Mouse (Mus musculus) left cerebral cortex, adult 2 months (tissue): ENCODE results near the gene Cnnm1. TPM values are rescaled to one million over a fixed set of nuclear protein-coding genes. Genes with fewer than 3 reads are reported as not detected.
A peak's percentile ranks its signal among the peaks of the same experiment; 100 is the strongest.

Experiments
- DNase-seq, 2 experiments: peaks; one replicate each; pipeline ENCODE4 v3.0.0; 2021 to 2022; ENCODE audit warnings: low spot score in 2 of 2, mixed read lengths in 1 of 2; ENCODE audit errors: extremely low spot score in 1 of 2
- H3K27ac ChIP-seq: fragments of 200-600 bp; 2 replicates; pipeline ENCODE4 v1.8.1; 2022
- H3K4me3 ChIP-seq: fragments of 200-600 bp; 2 replicates; pipeline ENCODE4 v1.8.1; 2022
- CTCF ChIP-seq: fragments of 200-600 bp; IDR thresholded peaks from 2 replicates; pipeline ENCODE4 v1.8.1; 2022; ENCODE audit warnings: antibody characterized with exemption, mild to moderate bottlenecking, moderate library complexity
- intact Hi-C: fragments of 180-260 bp; cut with DNase I; formaldehyde crosslinking; loops from one replicate; pipeline ENCODE4 v1.15.1; 2025
- total RNA-seq, 2 experiments: library from RNA; stranded (reverse); gene quantifications; 2 replicates each; pipeline ENCODE4 v1.2.3; 2021

Gene Cnnm1
- total RNA-seq, 2 experiments from 2014 or later = 114 to 116 TPM

DNA sequence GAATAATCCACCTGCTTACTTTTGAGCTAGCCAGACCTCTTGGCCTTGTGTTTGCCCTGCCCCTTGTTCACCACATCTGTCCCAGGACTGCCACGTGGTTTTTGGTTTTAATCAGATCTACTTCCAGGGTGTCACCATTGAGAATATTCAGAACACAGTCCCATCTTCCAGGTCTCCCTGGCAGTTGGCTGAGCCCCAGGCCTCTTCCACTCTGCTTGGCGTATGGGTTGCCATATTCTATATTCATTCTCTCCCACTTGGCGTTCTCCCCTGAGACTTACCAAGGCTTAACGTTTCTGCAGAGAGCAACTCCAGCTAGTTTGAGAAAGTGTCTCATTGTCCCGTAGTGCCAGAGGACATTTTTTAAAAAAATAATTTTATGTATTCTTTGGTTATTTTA, 2.7 kb downstream of the Cnnm1 start:
- no peak for TF ChIP-seq CTCF
- intact Hi-C loops = no loop called here
- DNase-seq = no peak
- Histone ChIP-seq H3K4me3 (peak overlapping the region; percentile 11; the same call in 1 of the 2 replicates), H3K27ac (no peak overlapping the region)

DNA sequence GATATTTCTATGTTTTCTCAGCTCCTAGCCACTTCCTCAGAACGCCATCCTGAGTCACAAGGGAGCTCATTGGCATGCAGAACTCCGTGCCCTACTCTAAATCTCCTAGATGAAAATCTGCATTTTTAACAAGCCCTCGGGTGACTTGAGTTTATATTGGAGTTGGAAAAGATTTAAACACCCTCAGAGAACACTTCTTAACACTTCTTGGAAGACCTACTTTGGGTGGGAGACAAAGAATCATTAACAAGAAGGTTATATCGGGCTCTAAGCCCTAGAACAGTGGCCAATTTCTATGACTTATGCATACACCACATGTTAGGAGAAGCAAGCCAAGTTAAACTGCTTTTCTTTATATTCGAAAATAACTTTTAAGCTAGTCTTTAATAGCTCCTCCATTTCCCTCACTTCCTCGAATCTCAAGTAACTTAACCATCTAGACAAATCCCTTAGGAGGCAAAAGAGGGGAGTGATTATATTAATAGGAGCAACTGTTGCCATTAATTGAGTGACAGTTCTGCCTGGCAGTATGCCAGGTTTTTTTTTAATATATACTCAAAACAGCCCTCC, 4.5 kb downstream of the Cnnm1 start:
- intact Hi-C loops = no loop called here
- TF ChIP-seq CTCF = no peak
- Histone ChIP-seq H3K27ac (no peak overlapping the region), H3K4me3 (peak overlapping the region; percentile 16)
- DNase-seq = no peak

DNA sequence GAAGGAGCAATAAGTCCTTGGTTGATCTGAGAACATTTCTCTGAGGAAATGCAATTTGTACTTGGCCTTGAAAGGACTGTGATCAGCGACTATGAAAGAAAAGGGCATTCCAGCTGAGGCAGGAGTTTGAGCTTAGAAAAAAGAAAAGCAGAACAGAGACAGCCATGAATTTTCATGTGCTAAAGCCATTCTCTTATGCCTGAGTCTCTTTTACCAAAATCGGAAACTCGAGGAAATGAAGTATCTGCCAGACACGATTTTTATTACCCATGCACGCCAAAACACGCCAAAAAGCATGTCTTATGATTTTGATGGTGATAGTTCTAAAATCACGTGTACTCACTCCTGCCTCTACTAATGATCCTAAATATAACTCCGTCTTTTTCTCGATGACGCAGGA, 11.3 kb downstream of the Cnnm1 start:
- no peak for DNase-seq
- no peak for TF ChIP-seq CTCF
- peak overlapping the region; percentile 2; the same call in 1 of the 2 replicates for H3K4me3 ChIP-seq
- H3K27ac ChIP-seq = peak overlapping the region; percentile 86
- intact Hi-C loops = no loop called here

DNA sequence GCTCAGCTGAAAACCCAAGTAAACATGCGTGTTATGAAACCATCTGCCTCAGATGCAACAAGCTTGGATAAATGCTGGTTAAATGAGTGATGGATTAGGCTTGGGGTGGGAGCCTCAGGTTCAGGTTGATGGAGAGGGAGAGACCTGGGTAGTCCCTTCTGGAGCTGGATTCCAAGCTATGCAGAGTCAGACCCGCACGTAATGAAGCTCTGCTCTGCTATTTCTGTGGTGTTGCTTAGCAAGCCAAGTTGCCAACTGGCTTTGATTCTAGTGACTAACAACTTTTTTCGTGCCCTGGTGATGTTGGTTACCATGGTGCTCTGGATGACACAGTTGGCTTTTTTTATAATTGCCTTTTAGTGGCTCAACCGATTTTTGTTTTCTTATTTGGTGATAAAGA, 11.9 kb downstream of the Cnnm1 start:
- Histone ChIP-seq H3K27ac (peak overlapping the region; percentile 86), H3K4me3 (peak overlapping the region; percentile 23; the same call in 1 of the 2 replicates)
- intact Hi-C loops = no loop called here
- no peak for TF ChIP-seq CTCF
- DNase-seq = peak in 1 of 2 experiments; percentile 50

DNA sequence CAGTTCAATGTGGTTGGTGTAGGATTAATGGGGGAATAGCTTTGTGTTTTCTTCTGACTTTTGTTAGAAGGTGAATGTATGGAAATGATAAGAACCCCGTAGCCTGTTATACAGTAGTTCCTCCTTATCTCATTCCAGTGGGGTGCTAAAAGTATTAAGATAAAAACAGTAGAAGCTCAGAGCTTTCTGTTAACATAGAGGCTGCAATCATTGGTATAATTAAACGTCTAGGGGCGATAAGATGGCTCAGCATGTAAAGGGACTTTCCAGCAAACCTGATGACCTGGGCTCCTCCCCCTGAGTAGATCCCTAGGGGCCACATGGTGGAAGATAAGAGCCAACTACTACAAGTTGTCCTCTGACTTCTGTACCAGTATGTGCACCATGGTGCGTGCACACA, 12.8 kb downstream of the Cnnm1 start:
- no peak for TF ChIP-seq CTCF
- DNase-seq = no peak
- Histone ChIP-seq H3K27ac (no peak overlapping the region), H3K4me3 (no peak overlapping the region)
- intact Hi-C loops = no loop called here

DNA sequence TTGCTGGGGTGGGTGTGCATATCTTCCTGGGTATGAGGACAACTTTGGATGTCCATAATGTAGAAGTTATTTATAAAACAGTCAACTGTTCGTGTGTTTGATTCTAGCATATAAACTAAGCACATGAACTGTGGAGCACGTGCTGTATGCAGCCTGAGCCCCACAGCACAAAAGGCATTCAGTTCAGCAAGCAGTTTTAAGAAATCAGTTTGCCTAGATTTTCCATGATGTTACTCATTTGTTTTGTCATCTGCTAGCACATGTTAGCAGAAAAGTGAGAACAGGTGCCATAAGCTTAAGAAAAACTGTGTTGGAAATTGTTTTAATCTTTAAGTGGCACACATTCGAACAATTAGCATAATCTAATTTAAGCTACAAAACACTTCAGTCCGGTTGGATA, 19.7 kb downstream of the Cnnm1 start:
- H3K4me3 ChIP-seq = no peak overlapping the region
- no peak for DNase-seq
- intact Hi-C loops = no loop called here
- H3K27ac ChIP-seq = no peak overlapping the region
- TF ChIP-seq CTCF = no peak

DNA sequence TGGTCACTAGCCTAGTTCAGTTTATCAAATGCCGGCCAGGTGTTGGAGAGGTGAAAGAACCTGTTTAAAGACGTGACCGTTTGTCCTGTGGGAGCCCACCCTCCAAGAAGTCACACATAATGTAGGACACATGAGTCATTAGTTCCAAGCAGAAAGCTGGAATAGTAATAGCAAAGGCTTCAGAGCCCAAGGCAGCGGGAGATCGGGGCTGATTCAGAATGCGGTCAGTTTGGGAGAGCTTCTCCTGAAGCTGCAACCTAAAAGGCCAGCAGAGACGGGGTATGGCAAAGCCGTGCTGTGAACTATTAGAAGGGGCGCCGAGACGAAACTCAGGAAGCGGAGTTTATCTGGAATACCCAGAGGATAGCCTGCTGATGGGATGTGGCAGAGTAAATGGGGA, 20.2 kb downstream of the Cnnm1 start:
- no peak for DNase-seq
- no peak for TF ChIP-seq CTCF
- Histone ChIP-seq H3K4me3 (no peak overlapping the region), H3K27ac (no peak overlapping the region)
- intact Hi-C loops = no loop called here

DNA sequence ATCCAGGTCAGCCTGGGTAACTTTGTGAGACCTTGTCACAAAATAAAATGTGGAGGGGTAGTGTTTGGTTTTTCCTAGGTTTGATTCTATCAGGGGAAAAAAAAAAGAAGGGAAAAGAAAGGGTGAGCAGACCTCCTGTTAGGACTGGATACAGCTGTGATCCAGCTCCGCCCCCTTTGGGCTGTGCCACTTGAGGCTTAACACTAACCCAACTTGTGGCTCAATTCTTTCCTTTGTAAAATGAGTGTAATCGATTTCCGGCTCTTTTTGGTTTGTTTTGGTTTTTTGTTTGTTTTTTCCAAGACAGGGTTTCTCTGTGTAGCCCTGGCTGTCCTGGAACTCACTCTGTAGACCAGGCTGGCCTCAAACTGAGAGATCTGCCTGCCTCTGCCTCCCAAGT, 21.9 kb downstream of the Cnnm1 start:
- intact Hi-C loops = no loop called here

DNA sequence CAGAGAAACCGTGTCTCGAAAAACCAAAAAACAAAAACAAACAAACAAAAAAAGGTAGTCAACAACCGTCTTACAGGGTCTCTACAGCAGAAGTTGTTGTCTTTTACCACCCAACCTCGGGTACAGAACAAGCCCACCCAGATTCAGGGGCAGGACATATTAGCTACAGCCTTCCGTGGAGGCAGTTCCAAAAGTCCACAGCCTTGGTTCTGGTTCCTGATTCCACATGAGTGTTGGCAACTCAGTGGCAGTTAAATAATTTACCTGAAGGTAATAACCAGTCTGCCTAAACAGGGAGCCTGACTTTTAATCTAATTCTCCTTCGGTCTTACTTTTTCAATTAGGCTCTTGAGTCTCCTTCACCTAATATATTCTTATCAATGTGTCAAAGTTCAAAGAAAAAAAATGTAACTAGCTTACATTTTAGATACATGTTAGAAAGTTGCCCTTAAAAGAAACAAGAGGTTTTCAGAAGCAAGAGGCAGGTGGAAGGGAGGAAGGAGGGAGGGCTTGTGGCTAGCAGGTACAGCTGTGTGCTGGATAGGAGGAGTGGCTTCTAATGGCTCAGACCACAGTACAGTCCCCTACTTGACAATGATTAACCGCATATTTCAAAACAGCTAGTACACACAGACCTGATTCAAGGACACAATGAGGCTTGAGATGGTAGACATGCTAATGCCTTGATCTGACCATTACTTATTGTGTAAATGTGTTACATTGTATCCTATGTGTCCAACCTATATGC, 23.5 kb downstream of the Cnnm1 start:
- Histone ChIP-seq H3K27ac (no peak overlapping the region), H3K4me3 (no peak overlapping the region)
- no peak for DNase-seq
- TF ChIP-seq CTCF = no peak
- intact Hi-C loops = no loop called here

More for the DNA sequence above, 21.9 kb downstream of the Cnnm1 start:
- DNase-seq = no peak
- no peak overlapping the region for H3K4me3 ChIP-seq
- no peak overlapping the region for H3K27ac ChIP-seq
- no peak for TF ChIP-seq CTCF

DNA sequence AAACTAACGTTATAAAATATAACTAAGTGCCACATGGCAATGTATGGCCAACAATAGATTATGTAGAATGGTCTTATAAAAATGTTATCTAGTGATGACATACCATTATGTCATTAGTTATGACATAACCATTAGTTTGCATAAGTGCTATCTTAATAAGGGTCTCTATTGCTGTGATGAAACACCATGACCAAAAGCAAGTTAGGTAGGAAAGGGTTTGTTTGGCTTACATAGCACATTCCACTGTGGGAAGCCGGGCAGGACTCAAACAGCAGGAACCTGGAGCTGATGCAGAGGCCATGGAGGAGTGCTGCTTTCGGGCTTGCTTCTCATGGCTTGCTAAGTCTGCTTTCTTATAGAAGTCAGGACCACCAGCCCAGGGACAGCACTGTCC, 24.1 kb downstream of the Cnnm1 start:
- no peak for TF ChIP-seq CTCF
- no peak for DNase-seq
- H3K27ac ChIP-seq = no peak overlapping the region
- no peak overlapping the region for H3K4me3 ChIP-seq
- intact Hi-C loops = no loop called here

DNA sequence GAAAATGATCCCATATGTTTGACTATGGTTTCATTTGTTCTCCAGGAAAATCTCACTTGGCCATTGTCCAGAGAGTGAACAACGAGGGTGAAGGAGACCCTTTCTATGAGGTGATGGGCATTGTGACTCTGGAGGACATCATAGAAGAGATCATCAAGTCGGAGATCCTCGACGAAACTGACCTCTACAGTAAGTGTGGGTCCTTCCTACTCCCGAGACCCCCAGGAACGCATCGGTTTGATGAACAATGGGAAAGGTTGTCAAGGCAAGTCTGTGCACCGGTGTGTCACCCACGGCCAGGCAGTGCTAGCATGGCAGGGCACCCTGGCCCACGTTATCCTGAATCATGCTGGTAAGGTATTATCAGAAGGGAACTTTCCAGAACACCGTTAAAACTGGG, 24.8 kb downstream of the Cnnm1 start:
- Histone ChIP-seq H3K4me3 (no peak overlapping the region), H3K27ac (no peak overlapping the region)
- intact Hi-C loops = no loop called here
- no peak for DNase-seq
- TF ChIP-seq CTCF = no peak

DNA sequence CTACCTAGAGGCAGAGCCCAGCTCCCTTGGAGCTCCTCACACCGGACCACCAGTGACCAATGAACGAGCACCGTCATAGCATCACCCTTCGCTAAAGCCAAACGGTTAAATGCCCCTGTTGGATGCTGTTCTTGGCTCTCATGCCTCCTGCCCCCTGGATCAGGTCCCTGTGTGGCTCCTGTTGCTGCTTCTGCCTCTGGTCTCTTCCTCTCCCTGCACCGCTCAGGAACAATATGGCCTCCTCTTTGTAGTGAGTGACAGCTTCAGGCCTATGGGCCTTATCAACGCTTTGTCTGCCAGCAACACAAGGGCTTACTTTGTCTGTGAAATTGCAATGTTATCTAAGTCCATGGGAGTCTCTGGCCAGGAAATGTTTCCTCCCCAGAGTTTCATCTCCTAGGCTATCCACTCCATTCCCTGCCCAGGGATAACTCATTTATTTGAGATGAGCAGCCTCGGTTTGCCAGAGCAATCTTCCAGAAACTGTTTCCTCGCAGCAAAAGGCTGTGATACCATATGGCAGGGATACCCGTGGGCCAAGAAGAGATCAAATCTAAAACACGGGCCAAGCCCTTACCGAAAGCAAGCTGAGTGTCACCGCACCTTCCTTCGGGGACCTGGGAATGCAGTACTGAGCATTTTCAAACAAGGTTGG, 25.5 kb downstream of the Cnnm1 start:
- Histone ChIP-seq H3K27ac (no peak overlapping the region), H3K4me3 (no peak overlapping the region)
- DNase-seq = no peak
- no peak for TF ChIP-seq CTCF
- intact Hi-C loops = no loop called here
